Mouse (Mus musculus) ES-Bruce4 (cell line): ENCODE measurements around the gene Zfp951.
"Not testable (repeated sequence)": the region's sequence is repeated elsewhere in the genome, so short reads cannot be mapped to it uniquely, and the experiment has no call there.

Experiments
- CTCF ChIP-seq: IDR thresholded peaks from one replicate; pipeline ENCODE4 v1.8.1; 2011; ENCODE audit warnings: low read depth, low read length
- EP300 ChIP-seq: IDR thresholded peaks from 2 replicates; pipeline ENCODE4 v1.6.1; 2011; ENCODE audit warnings: low read depth, low read length; ENCODE audit not compliant: insufficient read depth
- POLR2A ChIP-seq: IDR thresholded peaks from one replicate; pipeline ENCODE4 v1.8.1; 2011; ENCODE audit warnings: low read length; ENCODE audit not compliant: insufficient read depth

DNA sequence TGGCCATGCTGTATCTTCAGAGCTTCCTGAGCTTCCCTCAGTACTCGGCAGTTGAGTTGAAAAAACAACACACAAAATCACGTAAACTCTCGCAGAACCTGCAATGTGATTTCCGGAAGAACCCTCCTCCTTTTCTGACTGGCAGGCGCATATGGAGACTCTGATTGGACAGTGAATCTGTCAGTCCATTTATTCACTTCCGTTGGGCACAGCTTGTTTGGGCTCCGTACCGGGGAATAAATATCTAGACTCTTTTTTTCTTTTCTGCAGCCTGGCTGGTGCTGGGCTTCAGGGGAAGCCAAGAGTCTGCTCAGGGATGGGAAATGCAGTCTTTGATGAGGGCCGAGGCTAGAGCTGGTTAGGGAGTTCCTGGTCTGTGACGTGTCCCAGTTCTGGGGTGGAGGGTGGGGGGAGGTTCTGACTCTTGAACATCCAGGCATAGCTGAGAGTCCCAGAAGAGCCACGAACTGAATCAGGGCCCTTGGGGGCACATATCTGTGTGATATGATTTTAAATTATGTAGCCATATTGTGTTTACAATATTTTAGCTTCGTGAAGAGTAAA lies at the start of gene Zfp951:
- not testable (repeated sequence) for TF ChIP-seq CTCF, POLR2A, EP300
